Mouse (Mus musculus) cerebellum, postnatal 10 days (tissue): ENCODE measurements around the gene Prss58.

Source experiments
- DNase-seq, 2 experiments: peaks; one replicate each; pipeline ENCODE4 v3.0.0; 2021; ENCODE audit warnings: mixed read lengths in 2 of 2

The Prss58 gene

DNA sequence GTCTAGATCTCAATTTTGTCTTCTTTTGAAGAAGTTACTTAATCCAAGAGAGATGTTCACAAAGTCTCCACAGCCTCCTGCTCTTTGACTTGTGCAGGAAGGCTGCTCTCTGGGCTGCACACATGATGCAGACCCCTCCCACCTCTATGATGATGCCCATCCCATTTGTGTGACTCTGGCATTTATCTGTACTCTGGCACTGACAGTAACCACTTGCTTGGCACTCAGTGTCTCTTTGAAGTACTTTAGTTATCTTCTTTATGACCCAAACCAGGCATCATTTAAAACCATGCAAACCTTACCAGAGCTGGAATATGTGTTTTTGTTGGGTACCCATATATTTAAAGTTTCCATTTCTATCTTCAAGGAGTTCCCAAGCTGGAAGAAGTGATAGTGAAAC lies at the start of gene Prss58:
TSS of gene Prss58 (minus strand) at position 101 of the 400 bp plus-strand sequence.
- DNase-seq, result no peak

DNA sequence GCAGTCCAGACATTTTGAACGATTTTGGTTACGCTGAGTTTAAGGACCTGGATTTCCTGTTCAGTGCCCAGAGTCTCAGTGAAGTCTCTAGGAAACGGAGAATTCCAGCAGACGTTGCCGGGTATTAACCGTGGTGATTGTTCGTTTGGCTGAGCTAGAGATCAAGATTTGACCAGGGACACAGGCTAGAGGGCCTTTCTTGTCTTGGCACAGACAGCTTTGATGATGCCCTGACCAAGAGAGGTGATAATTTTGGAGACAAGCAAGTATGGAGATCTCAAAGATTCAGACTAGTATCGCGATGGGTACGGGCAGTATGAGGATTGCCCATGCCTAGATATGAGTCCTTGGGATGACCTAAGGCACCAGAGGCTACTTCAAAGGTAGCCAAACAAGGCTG lies 40.3 kb upstream of the Prss58 start, which contains the start of gene 1700074P13Rik:
TSS of gene 1700074P13Rik (minus strand) at position 101 of the 400 bp plus-strand sequence.
- no peak for DNase-seq

DNA sequence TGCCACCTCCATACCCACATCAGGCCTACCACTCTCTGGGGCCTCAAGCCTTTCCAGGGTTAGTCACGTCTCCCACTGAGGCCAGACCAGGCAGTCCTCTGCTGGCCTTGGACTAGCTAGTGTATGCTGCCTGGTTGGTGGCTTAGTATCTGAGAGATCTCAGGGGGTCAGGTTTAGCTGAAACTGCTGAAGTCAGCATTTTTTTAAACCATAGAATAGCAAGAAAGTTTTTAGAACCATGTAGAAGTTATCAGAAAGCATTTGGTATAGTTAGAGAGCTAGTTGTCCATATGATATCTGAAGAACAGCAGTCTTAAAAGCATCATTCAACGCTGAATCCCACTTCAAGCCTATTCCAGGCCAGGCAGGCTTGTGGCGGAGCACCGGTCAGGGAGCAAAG lies 19.8 kb upstream of the Prss58 start:
- DNase-seq, result no peak

DNA sequence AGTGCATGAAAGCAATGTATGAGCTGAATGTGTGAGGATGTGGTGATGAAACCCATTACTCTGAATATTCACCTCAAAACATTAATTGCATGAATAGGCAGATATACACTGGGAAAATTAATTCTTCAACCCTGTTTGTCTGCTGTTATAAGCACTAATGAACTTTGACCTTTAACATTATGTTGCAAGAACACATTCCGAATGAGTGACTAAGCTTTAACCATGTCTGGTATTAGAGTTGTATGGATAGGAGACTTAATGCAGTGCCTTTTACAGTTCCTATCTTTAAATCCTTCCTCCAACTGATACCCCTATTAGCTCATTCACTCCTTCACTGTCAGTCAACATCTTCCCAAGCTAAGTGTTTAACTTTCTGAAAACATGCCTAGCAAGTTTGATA lies 5.5 kb downstream of the Prss58 start:
- no peak for DNase-seq

- peak; percentile 24 to 26 for DNase-seq
Measured at GRCm38 (mm10) chr6:40893577-40893976, 6.6 kb downstream of the Prss58 start.

GRCm38 (mm10) chr6:40891754-40892153 lies 8.4 kb downstream of the Prss58 start:
- DNase-seq, result no peak

GRCm38 (mm10) chr6:40890973-40891372 lies 9.2 kb downstream of the Prss58 start:
- DNase-seq, result no peak

GRCm38 (mm10) chr6:40887394-40887793 lies 12.8 kb downstream of the Prss58 start, which contains the start of gene Moxd2:
Gene Moxd2 (minus strand): TSS chr6:40887494.
- DNase-seq, result no peak

GRCm38 (mm10) chr6:40845283-40845682 lies 54.9 kb downstream of the Prss58 start:
- DNase-seq, result no peak
